Mouse (Mus musculus): Measurements from ENCODE around the gene Terf2ip. TPM values are rescaled to one million over a fixed set of nuclear protein-coding genes. Genes with fewer than 3 reads are reported as not detected.

The Terf2ip gene
- 5.3 and 9.7 TPM in 2 replicates for total RNA-seq (2012; rRNA removed)

DNA sequence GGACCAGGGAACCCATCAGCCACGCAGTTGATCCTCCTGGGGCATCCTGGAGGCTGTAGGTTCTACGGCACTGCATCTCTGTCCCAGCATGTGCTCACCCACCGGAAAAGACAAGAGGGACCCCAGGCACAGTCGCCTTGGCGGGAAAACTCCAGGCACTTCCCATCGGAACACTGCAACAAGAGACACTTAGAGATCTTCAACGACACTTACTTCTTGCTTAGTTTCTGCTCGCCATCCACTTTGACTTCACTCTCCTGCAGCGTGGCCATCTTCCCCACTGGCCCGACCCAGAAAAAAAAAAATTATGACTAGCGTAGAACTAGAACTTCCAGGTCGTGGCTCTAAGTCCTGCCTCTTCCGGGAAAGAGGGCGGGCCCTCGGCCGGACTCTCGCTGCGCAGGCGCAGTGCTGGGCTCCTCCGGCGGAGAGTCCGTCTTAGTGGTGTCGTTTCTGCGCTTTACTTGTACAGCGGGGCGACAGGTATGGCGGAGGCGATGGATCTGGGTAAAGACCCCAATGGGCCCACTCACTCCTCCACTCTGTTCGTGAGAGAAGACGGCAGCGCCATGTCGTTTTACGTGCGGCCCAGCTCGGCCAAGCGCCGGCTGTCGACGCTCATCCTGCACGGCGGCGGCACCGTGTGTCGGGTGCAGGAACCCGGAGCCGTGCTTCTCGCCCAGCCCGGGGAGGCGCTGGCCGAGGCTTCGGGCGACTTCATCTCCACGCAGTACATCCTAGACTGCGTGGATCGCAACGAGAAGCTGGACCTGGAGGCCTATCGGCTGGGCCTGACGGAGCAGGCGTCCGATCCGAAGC lies at the start of gene Terf2ip, which contains the start of gene Kars:
Gene Terf2ip (plus strand): TSS at position 402 of the 819 bp plus-strand sequence.
Gene Kars (minus strand): TSS at position 327 of the 819 bp plus-strand sequence.
- peak; percentile 96 for TF ChIP-seq ZNF384 (IDR thresholded peaks at IDR 0.05; ENCODE audit: low read depth, low read length)
- TF ChIP-seq MAFK (IDR thresholded peaks at IDR 0.05; ENCODE audit: insufficient read depth, low read depth, low read length) = no peak
- 0 out of 2 replicates have a peak, but pooled peaks have one; percentile 57 for TF ChIP-seq HCFC1 (IDR thresholded peaks at IDR 0.05; ENCODE audit: borderline replicate concordance, insufficient read depth, low read length)
- Histone ChIP-seq H3K36me3 (ENCODE audit: control insufficient read depth, insufficient read depth, low read length, poor library complexity, severe bottlenecking) (peaks cover 4% of the 10 kb centered on the region; the same call in 1 of the 2 replicates), H3K27ac (ENCODE audit: insufficient read depth, low read depth, low read length, poor library complexity, severe bottlenecking) (peak within 1 kb of the TSS; percentile 40; the same call in 1 of the 2 replicates), H3K9me3 (ENCODE audit: control insufficient read depth, insufficient read depth, low read depth, low read length) (no peaks in the 10 kb centered on the region), H3K4me3 (ENCODE audit: insufficient read depth in 1 of 2, low read depth in 1 of 2, low read length in 2 of 2, poor library complexity in 1 of 2, severe bottlenecking in 1 of 2) (peak within 1 kb of the TSS; percentile 89 to 93), H3K9ac (ENCODE audit: insufficient read depth, low read depth, low read length, poor library complexity, severe bottlenecking) (peak within 1 kb of the TSS; percentile 90), H3K4me1 (ENCODE audit: control insufficient read depth in 2 of 2, insufficient read depth in 2 of 2, low read length in 2 of 2, poor library complexity in 1 of 2) (peaks cover 1 to 5% of the 10 kb centered on the region in 2 experiments; a peak in 2 of 4 replicates)
- in situ Hi-C loops (cut with MboI; ENCODE audit: low sequenced_read_pairs in 2 of 2, unreplicated experiment in 2 of 2) = no loop called here
- DNase-seq (ENCODE audit: low read depth, low spot score) = peak; percentile 87

- H3K4me1 ChIP-seq (ENCODE audit: control insufficient read depth in 2 of 2, insufficient read depth in 2 of 2, low read length in 2 of 2, poor library complexity in 1 of 2) = peaks cover 15 to 34% of the 10 kb centered on the region in 2 experiments
- in situ Hi-C loops (cut with MboI; ENCODE audit: low sequenced_read_pairs in 2 of 2, unreplicated experiment in 2 of 2) = no loop called here
- no peak overlapping the region for H3K4me3 ChIP-seq (ENCODE audit: insufficient read depth in 1 of 2, low read depth in 1 of 2, low read length in 2 of 2, poor library complexity in 1 of 2, severe bottlenecking in 1 of 2)
- H3K9ac ChIP-seq (ENCODE audit: insufficient read depth, low read depth, low read length, poor library complexity, severe bottlenecking) = no peak overlapping the region; the same call in 1 of the 2 replicates
- H3K36me3 ChIP-seq (ENCODE audit: control insufficient read depth, insufficient read depth, low read length, poor library complexity, severe bottlenecking) = peaks cover 2% of the 10 kb centered on the region; the same call in 1 of the 2 replicates
- peak overlapping the region; percentile 66; the same call in 1 of the 2 replicates for H3K27ac ChIP-seq (ENCODE audit: insufficient read depth, low read depth, low read length, poor library complexity, severe bottlenecking)
- H3K9me3 ChIP-seq (ENCODE audit: control insufficient read depth, insufficient read depth, low read depth, low read length) = no peaks in the 10 kb centered on the region
- DNase-seq (ENCODE audit: low read depth, low spot score) = no peak
- TF ChIP-seq MAFK (IDR thresholded peaks at IDR 0.05; ENCODE audit: insufficient read depth, low read depth, low read length) = no peak
- no peak for TF ChIP-seq ZC3H11A (IDR thresholded peaks at IDR 0.05; ENCODE audit: borderline replicate concordance, low read depth, low read length)
- no peak for TF ChIP-seq CHD2 (IDR thresholded peaks at IDR 0.05; ENCODE audit: low read depth, low read length)
- no peak for TF ChIP-seq ZNF384 (IDR thresholded peaks at IDR 0.05; ENCODE audit: low read depth, low read length)
- no peak for TF ChIP-seq HCFC1 (IDR thresholded peaks at IDR 0.05; ENCODE audit: borderline replicate concordance, insufficient read depth, low read length)
These were observed 48.6 kb upstream of the Terf2ip start for GRCm38 (mm10) chr8:111962589-111962988.

DNA sequence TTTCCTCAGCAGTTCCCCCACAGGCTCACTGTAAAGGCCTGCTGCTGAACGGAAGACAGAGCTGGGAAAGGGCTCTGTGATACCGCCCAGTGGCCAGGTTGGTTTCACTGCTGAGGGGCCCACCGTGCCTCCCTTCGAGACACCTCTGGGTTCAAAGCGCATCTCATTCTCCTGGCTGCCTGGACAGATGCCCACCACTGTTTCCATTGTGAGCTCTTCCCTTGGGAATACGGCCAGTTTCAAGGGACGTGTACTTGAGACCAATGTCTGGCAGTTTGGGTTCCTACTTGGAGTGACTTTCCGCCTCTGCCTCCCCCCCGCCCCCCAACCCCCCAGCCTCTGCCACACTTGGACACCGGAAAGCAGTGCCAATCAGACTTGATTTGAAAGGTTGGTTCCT lies 48.1 kb upstream of the Terf2ip start:
- H3K9me3 ChIP-seq (ENCODE audit: control insufficient read depth, insufficient read depth, low read depth, low read length) = no peaks in the 10 kb centered on the region
- in situ Hi-C loops (cut with MboI; ENCODE audit: low sequenced_read_pairs in 2 of 2, unreplicated experiment in 2 of 2) = no loop called here
- peaks cover 15 to 34% of the 10 kb centered on the region in 2 experiments for H3K4me1 ChIP-seq (ENCODE audit: control insufficient read depth in 2 of 2, insufficient read depth in 2 of 2, low read length in 2 of 2, poor library complexity in 1 of 2)
- peaks cover 2% of the 10 kb centered on the region; the same call in 1 of the 2 replicates for H3K36me3 ChIP-seq (ENCODE audit: control insufficient read depth, insufficient read depth, low read length, poor library complexity, severe bottlenecking)
- TF ChIP-seq ZC3H11A (IDR thresholded peaks at IDR 0.05; ENCODE audit: borderline replicate concordance, low read depth, low read length) = no peak
- no peak for TF ChIP-seq CHD2 (IDR thresholded peaks at IDR 0.05; ENCODE audit: low read depth, low read length)
- TF ChIP-seq ZNF384 (IDR thresholded peaks at IDR 0.05; ENCODE audit: low read depth, low read length) = no peak
- TF ChIP-seq MAFK (IDR thresholded peaks at IDR 0.05; ENCODE audit: insufficient read depth, low read depth, low read length) = no peak
- peak overlapping the region in 1 of 2 experiments; percentile 6; a peak in 1 of 4 replicates for H3K4me3 ChIP-seq (ENCODE audit: insufficient read depth in 1 of 2, low read depth in 1 of 2, low read length in 2 of 2, poor library complexity in 1 of 2, severe bottlenecking in 1 of 2)
- peak overlapping the region; percentile 66; the same call in 1 of the 2 replicates for H3K27ac ChIP-seq (ENCODE audit: insufficient read depth, low read depth, low read length, poor library complexity, severe bottlenecking)
- no peak for DNase-seq (ENCODE audit: low read depth, low spot score)
- no peak overlapping the region; the same call in 1 of the 2 replicates for H3K9ac ChIP-seq (ENCODE audit: insufficient read depth, low read depth, low read length, poor library complexity, severe bottlenecking)

DNA sequence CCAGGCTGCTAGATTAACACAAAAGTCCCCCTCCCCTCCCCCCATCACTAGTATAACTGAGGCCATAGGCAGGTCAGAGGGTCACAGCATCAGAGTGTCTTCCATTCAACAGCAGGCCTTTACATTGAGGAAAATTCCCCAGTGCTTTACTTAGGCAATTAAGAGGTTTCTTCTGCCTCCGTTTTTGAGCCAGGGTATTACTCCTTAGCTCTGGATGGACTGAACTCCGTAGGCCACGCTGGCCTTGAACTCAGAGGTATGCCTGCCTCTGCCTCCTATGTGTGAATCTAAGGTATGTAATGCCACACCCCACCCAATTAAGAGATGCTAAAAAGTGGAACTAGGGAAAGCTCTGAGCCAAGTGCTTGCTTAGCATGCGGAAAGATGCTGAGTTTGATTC lies 47.7 kb upstream of the Terf2ip start:
- TF ChIP-seq CHD2 (IDR thresholded peaks at IDR 0.05; ENCODE audit: low read depth, low read length) = no peak
- no peak for TF ChIP-seq MAFK (IDR thresholded peaks at IDR 0.05; ENCODE audit: insufficient read depth, low read depth, low read length)
- TF ChIP-seq ZC3H11A (IDR thresholded peaks at IDR 0.05; ENCODE audit: borderline replicate concordance, low read depth, low read length) = no peak
- TF ChIP-seq HCFC1 (IDR thresholded peaks at IDR 0.05; ENCODE audit: borderline replicate concordance, insufficient read depth, low read length) = no peak
- no peak for TF ChIP-seq ZNF384 (IDR thresholded peaks at IDR 0.05; ENCODE audit: low read depth, low read length)
- no peak overlapping the region for H3K4me3 ChIP-seq (ENCODE audit: insufficient read depth in 1 of 2, low read depth in 1 of 2, low read length in 2 of 2, poor library complexity in 1 of 2, severe bottlenecking in 1 of 2)
- peaks cover 7% of the 10 kb centered on the region; the same call in 1 of the 2 replicates for H3K36me3 ChIP-seq (ENCODE audit: control insufficient read depth, insufficient read depth, low read length, poor library complexity, severe bottlenecking)
- no peak for DNase-seq (ENCODE audit: low read depth, low spot score)
- no peak overlapping the region; the same call in 1 of the 2 replicates for H3K9ac ChIP-seq (ENCODE audit: insufficient read depth, low read depth, low read length, poor library complexity, severe bottlenecking)
- H3K27ac ChIP-seq (ENCODE audit: insufficient read depth, low read depth, low read length, poor library complexity, severe bottlenecking) = peak overlapping the region; percentile 66; the same call in 1 of the 2 replicates
- in situ Hi-C loops (cut with MboI; ENCODE audit: low sequenced_read_pairs in 2 of 2, unreplicated experiment in 2 of 2) = no loop called here
- no peaks in the 10 kb centered on the region for H3K9me3 ChIP-seq (ENCODE audit: control insufficient read depth, insufficient read depth, low read depth, low read length)
- H3K4me1 ChIP-seq (ENCODE audit: control insufficient read depth in 2 of 2, insufficient read depth in 2 of 2, low read length in 2 of 2, poor library complexity in 1 of 2) = peaks cover 15 to 35% of the 10 kb centered on the region in 2 experiments

Data from ES-E14 (cell line).